Mouse (Mus musculus): Measurements from ENCODE around the gene Rftn2.
A peak's percentile ranks its signal among the peaks of the same experiment; 100 is the strongest.

Rftn2 gene

GRCm38 (mm10) chr1:55226011-55226857 lies at the start of gene Rftn2:
Gene Rftn2, minus strand, starts transcription at chr1:55226782.
- DNase-seq = peak in 1 of 2 experiments; percentile 18

- DNase-seq = no peak
Observed at GRCm38 (mm10) chr1:55265447-55265846, 38.9 kb upstream of the Rftn2 start.

GRCm38 (mm10) chr1:55264385-55264784 lies 37.8 kb upstream of the Rftn2 start:
- DNase-seq = no peak

- DNase-seq = no peak
Observed at GRCm38 (mm10) chr1:55246374-55246773, 19.8 kb upstream of the Rftn2 start.

GRCm38 (mm10) chr1:55239237-55239636 lies 12.7 kb upstream of the Rftn2 start:
- DNase-seq = peak; percentile 23 to 31

- DNase-seq = no peak
Observed at GRCm38 (mm10) chr1:55238496-55238895, 11.9 kb upstream of the Rftn2 start.

GRCm38 (mm10) chr1:55237643-55238161 lies 11.1 kb upstream of the Rftn2 start:
- DNase-seq = peak; percentile 18 to 40

- DNase-seq = peak; percentile 93 to 96
Observed at GRCm38 (mm10) chr1:55236890-55237642, 10.5 kb upstream of the Rftn2 start, which contains the start of gene Mars2. Gene Mars2, plus strand, starts transcription at chr1:55237177.

GRCm38 (mm10) chr1:55236487-55236886 lies 9.9 kb upstream of the Rftn2 start:
- DNase-seq = no peak

GRCm38 (mm10) chr1:55234910-55235520 lies 8.4 kb upstream of the Rftn2 start:
- no peak for DNase-seq

- no peak for DNase-seq
Observed at GRCm38 (mm10) chr1:55228256-55228884, 1.8 kb upstream of the Rftn2 start.

GRCm38 (mm10) chr1:55227376-55227775 lies 794 bp upstream of the Rftn2 start:
- DNase-seq = no peak

GRCm38 (mm10) chr1:55225398-55225797 lies 1.2 kb downstream of the Rftn2 start:
- no peak for DNase-seq

GRCm38 (mm10) chr1:55224111-55224510 lies 2.5 kb downstream of the Rftn2 start:
- DNase-seq = peak; percentile 25 to 30

GRCm38 (mm10) chr1:55223026-55223425 lies 3.6 kb downstream of the Rftn2 start:
- no peak for DNase-seq

GRCm38 (mm10) chr1:55221352-55221751 lies 5.2 kb downstream of the Rftn2 start:
- peak in 1 of 2 experiments; percentile 28 for DNase-seq

GRCm38 (mm10) chr1:55217191-55217590 lies 9.4 kb downstream of the Rftn2 start:
- no peak for DNase-seq

GRCm38 (mm10) chr1:55215185-55215813 lies 11.3 kb downstream of the Rftn2 start:
- no peak for DNase-seq

- no peak for DNase-seq
Observed at GRCm38 (mm10) chr1:55213936-55214335, 12.6 kb downstream of the Rftn2 start.

- no peak for DNase-seq
Observed at GRCm38 (mm10) chr1:55213475-55213874, 13.1 kb downstream of the Rftn2 start.

GRCm38 (mm10) chr1:55212771-55213170 lies 13.8 kb downstream of the Rftn2 start:
- DNase-seq = no peak

- DNase-seq = no peak
Observed at GRCm38 (mm10) chr1:55211081-55211480, 15.5 kb downstream of the Rftn2 start.

All from cerebellum, postnatal 36 days (tissue).